Mouse (Mus musculus) left cerebral cortex, adult 2 months (tissue): ENCODE results near the gene Smyd1. TPM values are rescaled to one million over a fixed set of nuclear protein-coding genes. Genes with fewer than 3 reads are reported as not detected.
A peak's percentile ranks its signal among the peaks of the same experiment; 100 is the strongest.

ENCODE experiments used
- DNase-seq, 2 experiments: peaks; one replicate each; pipeline ENCODE4 v3.0.0; 2021 to 2022; ENCODE audit warnings: low spot score in 2 of 2, mixed read lengths in 1 of 2; ENCODE audit errors: extremely low spot score in 1 of 2
- H3K27ac ChIP-seq: fragments of 200-600 bp; 2 replicates; pipeline ENCODE4 v1.8.1; 2022
- H3K4me3 ChIP-seq: fragments of 200-600 bp; 2 replicates; pipeline ENCODE4 v1.8.1; 2022
- CTCF ChIP-seq: fragments of 200-600 bp; IDR thresholded peaks from 2 replicates; pipeline ENCODE4 v1.8.1; 2022; ENCODE audit warnings: antibody characterized with exemption, mild to moderate bottlenecking, moderate library complexity
- intact Hi-C: fragments of 180-260 bp; cut with DNase I; formaldehyde crosslinking; loops from one replicate; pipeline ENCODE4 v1.15.1; 2025
- microRNA-seq, 2 experiments: library from miRNA; unstranded; fragments of <30 nt; microRNA quantifications; one replicate each; pipeline ENCODE4 v1.2.0; 2021
- total RNA-seq, 2 experiments: library from RNA; stranded (reverse); gene quantifications; 2 replicates each; pipeline ENCODE4 v1.2.3; 2021

Gene Smyd1
- total RNA-seq, 2 experiments from 2014 or later: 0.61 to 0.72 TPM

- intact Hi-C loops: no loop called here
- TF ChIP-seq CTCF: no peak
- Histone ChIP-seq H3K4me3 (no peak overlapping the region), H3K27ac (no peak overlapping the region)
- no peak for DNase-seq
These were observed 128.8 kb downstream of the Smyd1 start for GRCm38 (mm10) chr6:71193151-71193740.

GRCm38 (mm10) chr6:71190501-71190900, 131.5 kb downstream of the Smyd1 start:
- TF ChIP-seq CTCF: no peak
- DNase-seq: no peak
- Histone ChIP-seq H3K27ac (no peak overlapping the region), H3K4me3 (no peak overlapping the region)
- intact Hi-C loops: no loop called here

GRCm38 (mm10) chr6:71189578-71189977, 132.5 kb downstream of the Smyd1 start:
- no peak overlapping the region for H3K4me3 ChIP-seq
- intact Hi-C loops: no loop called here
- no peak overlapping the region for H3K27ac ChIP-seq
- no peak for DNase-seq
- TF ChIP-seq CTCF: no peak

GRCm38 (mm10) chr6:71184941-71185604, 137.0 kb downstream of the Smyd1 start:
- DNase-seq: no peak
- no peak overlapping the region for H3K4me3 ChIP-seq
- intact Hi-C loops: no loop called here
- no peak for TF ChIP-seq CTCF
- no peak overlapping the region for H3K27ac ChIP-seq

- intact Hi-C loops: no loop called here
- no peak for TF ChIP-seq CTCF
- no peak for DNase-seq
- Histone ChIP-seq H3K4me3 (no peak overlapping the region), H3K27ac (no peak overlapping the region)
These were observed 141.4 kb downstream of the Smyd1 start for GRCm38 (mm10) chr6:71180596-71180995.

GRCm38 (mm10) chr6:71172812-71173580, 149.0 kb downstream of the Smyd1 start:
- no peak for DNase-seq
- TF ChIP-seq CTCF: no peak
- H3K4me3 ChIP-seq: no peak overlapping the region
- no peak overlapping the region for H3K27ac ChIP-seq
- intact Hi-C loops: loop anchor here (5.0 kb wide), 1 partner anchor 94 kb away; no protein-coding TSS in a partner anchor

GRCm38 (mm10) chr6:71166551-71167169, 155.4 kb downstream of the Smyd1 start:
- DNase-seq: no peak

GRCm38 (mm10) chr6:71164394-71164793, 157.6 kb downstream of the Smyd1 start:
- no peak for TF ChIP-seq CTCF
- intact Hi-C loops: loop anchor here (5.0 kb wide), 1 partner anchor 243 kb away; no protein-coding TSS in a partner anchor

More at GRCm38 (mm10) chr6:71166551-71167169, 155.4 kb downstream of the Smyd1 start:
- Histone ChIP-seq H3K4me3 (no peak overlapping the region), H3K27ac (no peak overlapping the region)
- intact Hi-C loops: loop anchor here (2.0 kb wide), 1 partner anchor 638 kb away; no protein-coding TSS in a partner anchor
- peak; percentile 76 for TF ChIP-seq CTCF

More at GRCm38 (mm10) chr6:71164394-71164793, 157.6 kb downstream of the Smyd1 start:
- Histone ChIP-seq H3K4me3 (no peak overlapping the region), H3K27ac (no peak overlapping the region)
- no peak for DNase-seq

Small RNA genes within 50 kb of the gene (microRNA-seq; reads per million reads assigned to microRNA genes)
- gene Mir8112: 55.7 to 59.4 reads per million in 2 experiments

Other genes starting within 250 kb of the Smyd1 start
- gene Thnsl2, start 177.8 kb downstream of the Smyd1 start, total RNA-seq: 1 to 10 TPM; 3.2 to 3.3 TPM
- not detected for gene Fabp1, start 122.4 kb downstream of the Smyd1 start, total RNA-seq
- gene Krcc1, start 50.6 kb downstream of the Smyd1 start, total RNA-seq: 10 to 100 TPM; 12.2 to 13.1 TPM
- gene Cd8b1, start 555 bp upstream of the Smyd1 start, total RNA-seq: not detected
- not detected for gene Cd8a, start 51.2 kb upstream of the Smyd1 start, total RNA-seq
- gene Rmnd5a, start 118.4 kb upstream of the Smyd1 start, total RNA-seq: 100 to 1,000 TPM; 101 to 103 TPM
- 10 to 100 TPM; 50.9 to 54.8 TPM for gene Rnf103, start 171.7 kb upstream of the Smyd1 start, total RNA-seq
- 100 to 1,000 TPM in 1 of 2 experiments, 10 to 100 TPM in 1; 100.0 to 109 TPM for gene Chmp3, start 221.6 kb upstream of the Smyd1 start, total RNA-seq